Mouse (Mus musculus): ENCODE measurements around the gene Erp44.

Gene Erp44

GRCm38 (mm10) chr4:48279498-48280134 lies at the start of gene Erp44, which contains the start of gene Invs:
Gene Erp44, minus strand, starts transcription at chr4:48279558.
Gene Invs, plus strand, starts transcription at chr4:48279760.
- DNase-seq (ENCODE audit: inconsistent age in 2 of 2, low spot score in 1 of 2), result peak; percentile 96 to 98

GRCm38 (mm10) chr4:48328042-48328441 lies 48.7 kb upstream of the Erp44 start:
- DNase-seq (ENCODE audit: inconsistent age in 2 of 2, low spot score in 1 of 2), result no peak

GRCm38 (mm10) chr4:48327192-48327591 lies 47.8 kb upstream of the Erp44 start:
- DNase-seq (ENCODE audit: inconsistent age in 2 of 2, low spot score in 1 of 2), result no peak

GRCm38 (mm10) chr4:48322095-48322494 lies 42.7 kb upstream of the Erp44 start:
- no peak for DNase-seq (ENCODE audit: inconsistent age in 2 of 2, low spot score in 1 of 2)

- DNase-seq (ENCODE audit: inconsistent age in 2 of 2, low spot score in 1 of 2), result peak in 1 of 2 experiments; percentile 47
Measured at GRCm38 (mm10) chr4:48321276-48321675, 41.9 kb upstream of the Erp44 start.

- no peak for DNase-seq (ENCODE audit: inconsistent age in 2 of 2, low spot score in 1 of 2)
Measured at GRCm38 (mm10) chr4:48316036-48316435, 36.7 kb upstream of the Erp44 start.

- DNase-seq (ENCODE audit: inconsistent age in 2 of 2, low spot score in 1 of 2), result no peak
Measured at GRCm38 (mm10) chr4:48314814-48315213, 35.5 kb upstream of the Erp44 start.

GRCm38 (mm10) chr4:48287086-48287757 lies 7.9 kb upstream of the Erp44 start:
- no peak for DNase-seq (ENCODE audit: inconsistent age in 2 of 2, low spot score in 1 of 2)

- DNase-seq (ENCODE audit: inconsistent age in 2 of 2, low spot score in 1 of 2), result no peak
Measured at GRCm38 (mm10) chr4:48281121-48281520, 1.8 kb upstream of the Erp44 start.

- no peak for DNase-seq (ENCODE audit: inconsistent age in 2 of 2, low spot score in 1 of 2)
Measured at GRCm38 (mm10) chr4:48278757-48279497, 431 bp downstream of the Erp44 start.

GRCm38 (mm10) chr4:48277011-48277410 lies 2.3 kb downstream of the Erp44 start:
- no peak for DNase-seq (ENCODE audit: inconsistent age in 2 of 2, low spot score in 1 of 2)

GRCm38 (mm10) chr4:48275736-48276135 lies 3.6 kb downstream of the Erp44 start:
- DNase-seq (ENCODE audit: inconsistent age in 2 of 2, low spot score in 1 of 2), result peak in 1 of 2 experiments; percentile 57

GRCm38 (mm10) chr4:48273119-48273829 lies 6.1 kb downstream of the Erp44 start:
- no peak for DNase-seq (ENCODE audit: inconsistent age in 2 of 2, low spot score in 1 of 2)

GRCm38 (mm10) chr4:48271838-48272237 lies 7.5 kb downstream of the Erp44 start:
- no peak for DNase-seq (ENCODE audit: inconsistent age in 2 of 2, low spot score in 1 of 2)

GRCm38 (mm10) chr4:48270532-48270931 lies 8.8 kb downstream of the Erp44 start:
- DNase-seq (ENCODE audit: inconsistent age in 2 of 2, low spot score in 1 of 2), result no peak

GRCm38 (mm10) chr4:48268127-48268526 lies 11.2 kb downstream of the Erp44 start:
- DNase-seq (ENCODE audit: inconsistent age in 2 of 2, low spot score in 1 of 2), result no peak

GRCm38 (mm10) chr4:48267683-48268082 lies 11.7 kb downstream of the Erp44 start:
- DNase-seq (ENCODE audit: inconsistent age in 2 of 2, low spot score in 1 of 2), result no peak

- no peak for DNase-seq (ENCODE audit: inconsistent age in 2 of 2, low spot score in 1 of 2)
Measured at GRCm38 (mm10) chr4:48258045-48258444, 21.3 kb downstream of the Erp44 start.

- peak in 1 of 2 experiments; percentile 45 for DNase-seq (ENCODE audit: inconsistent age in 2 of 2, low spot score in 1 of 2)
Measured at GRCm38 (mm10) chr4:48253266-48253665, 26.1 kb downstream of the Erp44 start.

- DNase-seq (ENCODE audit: inconsistent age in 2 of 2, low spot score in 1 of 2), result no peak
Measured at GRCm38 (mm10) chr4:48244280-48244679, 35.1 kb downstream of the Erp44 start.

GRCm38 (mm10) chr4:48243737-48244136 lies 35.6 kb downstream of the Erp44 start:
- DNase-seq (ENCODE audit: inconsistent age in 2 of 2, low spot score in 1 of 2), result no peak

All from adrenal gland, adult (tissue).